Mouse (Mus musculus) hematopoietic stem cell, adult 5-6 weeks (primary cell): Measurements from ENCODE around the gene B430305J03Rik. TPM values are rescaled to one million over a fixed set of nuclear protein-coding genes. Genes with fewer than 3 reads are reported as not detected.

ENCODE experiments used
- ATAC-seq, 2 experiments: fragments of 125-278 bp in 1 of 2; replicated peaks in 1 of 2; 2 replicates each; pipeline ENCODE4 v1.8.0; 2016 to 2017; ENCODE audit warnings: inconsistent platforms in 2 of 2, mild to moderate bottlenecking in 2 of 2, moderate number of reproducible peaks in 2 of 2, low read depth in 1 of 2, moderate TSS enrichment in 1 of 2; ENCODE audit not compliant: low FRiP score in 2 of 2, poor library complexity in 2 of 2, severe bottlenecking in 2 of 2, insufficient read depth in 1 of 2, low TSS enrichment in 1 of 2
- total RNA-seq: library from RNA; stranded (forward); fragments of 172-1452, 232-1000 nt; gene quantifications from 2 replicates; pipeline ENCODE4 v1.2.3, GENCODE M21; 2017

Gene B430305J03Rik
- 0.31 and 1.0 TPM in 2 replicates for total RNA-seq

GRCm38 (mm10) chr3:61365779-61366373 is at the start of gene B430305J03Rik:
Gene B430305J03Rik (minus strand): TSS chr3:61365951.
- ATAC-seq = no peak; a peak in 1 of 4 replicates

- ATAC-seq = peak; percentile 96 to 98
Observed at GRCm38 (mm10) chr3:61409683-61410082, 43.9 kb upstream of the B430305J03Rik start.

- peak; percentile 39 to 43; a peak in 2 of 4 replicates for ATAC-seq
Observed at GRCm38 (mm10) chr3:61406921-61407320, 41.2 kb upstream of the B430305J03Rik start.

DNA sequence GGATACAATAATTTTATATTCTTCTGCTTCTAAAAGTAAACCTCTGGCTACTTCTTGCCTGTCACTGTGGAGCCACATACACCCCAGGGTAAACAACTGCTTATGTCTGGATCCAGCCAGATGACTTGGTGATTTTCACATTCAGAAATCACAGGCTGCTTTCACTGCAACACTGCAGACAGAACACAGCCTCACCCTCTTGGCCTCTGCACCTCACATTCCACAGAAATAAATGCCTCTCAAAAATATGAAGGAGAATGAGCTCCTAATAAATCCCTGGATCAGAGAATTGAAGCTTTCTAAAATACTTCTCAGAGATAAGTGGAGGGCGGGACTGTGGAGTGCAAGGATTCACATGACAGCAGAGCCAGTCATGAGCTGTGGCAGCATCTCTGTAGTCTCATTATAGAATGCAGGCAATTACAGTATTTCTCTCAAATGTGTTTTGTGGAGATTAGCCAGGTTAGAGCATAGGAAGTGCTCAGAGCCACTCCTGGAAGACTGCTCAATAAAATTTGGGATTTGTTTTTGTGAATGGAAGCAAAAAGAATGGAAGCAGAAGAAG is 35.2 kb upstream of the B430305J03Rik start:
- no peak for ATAC-seq

DNA sequence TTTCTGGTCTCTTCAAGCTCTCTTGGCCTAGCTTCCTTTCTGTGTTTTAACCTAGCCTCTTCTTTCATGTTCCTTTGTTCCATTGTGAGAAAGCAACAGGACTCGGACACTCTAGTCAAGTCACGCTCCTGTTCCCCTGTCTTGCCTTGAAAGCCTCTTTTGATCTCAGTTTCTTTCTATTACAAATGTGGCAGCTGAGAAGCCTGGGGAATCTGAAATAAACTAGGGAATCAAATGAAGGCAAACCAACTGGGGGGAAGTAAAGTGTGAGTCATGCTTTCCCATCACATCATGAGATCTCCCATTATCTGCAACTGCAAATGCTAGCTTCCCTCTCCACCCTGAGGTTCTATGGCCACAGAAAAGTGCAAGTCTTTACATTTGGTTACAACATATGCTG is 31.0 kb upstream of the B430305J03Rik start:
- no peak for ATAC-seq

DNA sequence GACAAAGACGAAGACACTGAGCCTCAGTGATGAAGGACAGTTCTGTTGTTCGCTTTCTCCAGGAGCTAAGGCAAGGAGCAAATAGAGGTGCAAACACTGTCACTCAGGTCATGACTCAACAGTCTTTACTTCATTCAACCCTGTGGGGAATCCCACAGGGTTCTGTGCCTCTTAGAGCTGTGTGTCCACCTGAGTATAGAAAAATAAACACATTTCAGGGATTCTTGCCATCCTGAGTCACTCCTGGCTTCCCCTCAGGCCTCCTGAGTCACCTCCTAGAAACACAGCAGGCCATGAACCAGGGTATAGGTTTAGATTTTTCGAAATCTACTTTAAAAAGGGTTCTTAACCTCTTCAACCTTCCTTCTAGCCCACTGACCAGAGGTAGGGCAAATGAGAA is 29.6 kb upstream of the B430305J03Rik start:
- ATAC-seq = no peak

GRCm38 (mm10) chr3:61393520-61393919 is 27.8 kb upstream of the B430305J03Rik start:
- no peak; a peak in 1 of 4 replicates for ATAC-seq

- peak in 1 of 2 experiments; percentile 27; a peak in 2 of 4 replicates for ATAC-seq
Observed at GRCm38 (mm10) chr3:61392881-61393280, 27.1 kb upstream of the B430305J03Rik start.

GRCm38 (mm10) chr3:61391564-61391963 is 25.8 kb upstream of the B430305J03Rik start:
- no peak for ATAC-seq

DNA sequence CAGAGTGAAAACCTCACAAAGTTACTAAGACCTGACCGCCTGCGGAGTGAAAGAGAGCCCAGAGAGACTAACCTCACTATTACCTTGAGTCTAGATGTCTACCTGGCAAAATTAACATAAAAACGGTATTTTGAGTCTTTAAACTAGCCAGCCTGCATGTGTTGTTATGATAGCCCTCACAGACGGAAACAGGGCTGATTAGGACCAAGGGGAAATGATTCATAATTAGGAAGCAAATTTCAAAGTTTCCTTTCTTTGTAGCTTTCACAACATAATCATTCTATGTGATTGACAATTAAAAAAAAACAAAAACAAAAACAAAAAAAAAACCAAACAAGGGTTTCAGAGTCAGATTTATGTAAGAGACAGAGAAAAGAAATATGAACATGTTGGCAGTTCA is 20.6 kb upstream of the B430305J03Rik start:
- no peak for ATAC-seq

DNA sequence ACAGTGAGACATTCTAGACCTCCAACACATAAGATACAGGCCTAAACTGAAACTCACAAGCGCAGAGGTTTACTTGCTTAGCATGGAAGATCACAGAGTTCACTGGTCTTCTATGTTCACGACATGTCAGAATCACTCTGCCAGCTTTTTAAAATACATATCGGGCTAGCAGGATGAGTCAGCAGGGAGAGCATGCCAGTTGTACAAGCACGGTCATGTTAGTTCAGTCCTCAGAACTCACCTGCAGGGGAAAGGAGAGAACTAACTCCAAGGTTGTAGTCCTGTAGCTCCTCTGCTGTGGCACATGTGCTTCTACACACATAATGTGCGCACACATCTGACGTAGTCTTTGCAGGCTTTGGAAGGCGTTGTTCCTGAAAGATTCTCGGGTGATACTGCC is 10.2 kb upstream of the B430305J03Rik start:
- ATAC-seq = no peak

DNA sequence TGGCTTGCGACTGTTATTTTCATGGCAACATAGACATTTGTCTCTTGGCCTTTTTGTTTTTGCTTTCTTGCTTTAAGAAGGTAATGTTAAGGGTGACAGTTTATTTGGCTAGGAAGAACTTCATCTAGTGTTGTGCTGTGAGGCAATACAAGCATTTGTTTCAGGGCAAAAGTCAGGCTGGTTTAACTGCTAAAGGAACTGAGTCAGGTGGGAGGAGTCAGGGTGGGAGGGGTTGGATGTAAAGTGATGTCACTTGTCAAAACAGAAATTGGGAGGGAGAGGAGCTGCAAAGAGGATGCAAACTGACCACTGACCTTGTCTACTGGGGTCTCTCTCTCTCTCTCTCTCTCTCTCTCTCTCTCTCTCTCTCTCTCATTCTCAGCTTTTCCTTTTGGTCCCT is 2.7 kb upstream of the B430305J03Rik start:
- no peak for ATAC-seq

- ATAC-seq = peak; percentile 3 to 13; a peak in 1 of 4 replicates
Observed at GRCm38 (mm10) chr3:61364978-61365778, 573 bp downstream of the B430305J03Rik start.

DNA sequence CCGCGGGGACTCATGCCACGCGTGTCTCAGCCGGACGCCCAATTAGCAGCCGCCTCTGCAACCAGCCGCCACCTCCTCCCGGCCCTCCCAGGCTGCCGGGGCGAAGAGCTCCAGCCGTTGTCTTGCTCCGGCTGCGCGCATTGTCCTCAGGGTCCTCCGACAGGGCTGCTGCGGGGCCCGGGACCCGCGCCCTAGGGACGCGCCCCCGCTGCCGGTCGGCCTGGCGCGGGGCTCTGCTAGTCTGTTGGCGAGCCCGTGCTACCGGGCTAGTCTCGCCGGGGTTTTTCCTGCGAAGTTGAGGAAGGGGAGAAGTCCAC is 1.1 kb downstream of the B430305J03Rik start:
- ATAC-seq = no peak

GRCm38 (mm10) chr3:61363989-61364660 is 1.6 kb downstream of the B430305J03Rik start:
- ATAC-seq = peak; percentile 30 to 64

- peak; percentile 84 for ATAC-seq
Observed at GRCm38 (mm10) chr3:61363161-61363988, 2.4 kb downstream of the B430305J03Rik start.

- ATAC-seq = no peak
Observed at GRCm38 (mm10) chr3:61362821-61363160, 3.0 kb downstream of the B430305J03Rik start.
